In the genomic region with DNA sequence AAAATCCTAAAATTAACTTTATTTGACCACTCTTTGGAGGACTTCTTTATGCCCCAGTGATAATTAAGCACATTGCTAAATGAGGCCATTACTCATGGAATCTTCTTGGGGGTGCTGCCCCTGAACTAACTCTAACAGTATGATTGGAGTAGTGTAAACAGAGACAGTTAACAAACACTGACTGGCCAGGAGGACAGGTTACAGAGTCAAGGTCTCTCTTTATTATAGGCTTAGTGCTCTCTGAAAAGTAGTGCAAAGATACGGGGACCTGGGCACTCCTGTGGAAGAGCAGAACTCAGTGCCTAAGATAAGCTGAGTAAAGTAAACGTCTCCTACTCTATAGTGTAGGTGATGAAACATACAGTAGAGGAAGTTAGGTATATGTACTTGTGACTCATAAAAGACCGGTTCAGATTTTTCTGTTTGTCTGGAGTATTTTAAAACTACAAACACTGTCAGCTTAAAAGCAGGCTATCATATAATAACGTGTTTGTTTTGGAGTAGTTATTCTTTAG, we compare ENCODE assay signal across 23 mouse cellular contexts. TPM values are rescaled to one million over a fixed set of nuclear protein-coding genes. Genes with fewer than 3 reads are reported as not detected.
DNase-seq lines count a peak whose midpoint lies in the region; ATAC-seq and TF ChIP-seq lines count a peak whose summit lies in the region.
"Had no signal": no experiment of that assay in that cellular context is flagged by ENCODE, and none has a peak within 500 bp of the region (broad histone marks: within the 10 kb centered on the region; RNA-seq: fewer than 3 reads in every experiment).

No protein-coding gene starts in this region.

- H3K4me2 ChIP-seq in liver, embryonic 11.5 days = no peak overlapping the region
- no peak overlapping the region for H3K4me2 ChIP-seq in liver, embryonic 14.5 days (ENCODE audit: low read depth)
- no peak overlapping the region for H3K4me2 ChIP-seq in stomach, embryonic 15.5 days
- H3K4me2 ChIP-seq in forebrain, embryonic 15.5 days (replicated peaks) = no peak overlapping the region
- H3K4me2 ChIP-seq: forebrain, embryonic 13.5 days; heart, embryonic 12.5 days; heart, embryonic 15.5 days; hindbrain, embryonic 13.5 days had no signal

- TF ChIP-seq EP300 in liver, embryonic 14.5 days (IDR thresholded peaks at IDR 0.05; ENCODE audit: low read depth) = no peak

- no peaks in the 10 kb centered on the region; the same call in 1 of the 2 replicates for H3K4me1 ChIP-seq in liver, adult 2 months (ENCODE audit: control insufficient read depth, insufficient read depth, low read length)
- no peaks in the 10 kb centered on the region for H3K4me1 ChIP-seq in liver, embryonic 11.5 days (replicated peaks; ENCODE audit: control insufficient read depth, insufficient read depth, low read length)
- H3K4me1 ChIP-seq in liver, embryonic 14.5 days (replicated peaks; ENCODE audit: control insufficient read depth in 2 of 2, insufficient read depth in 2 of 2, low read length in 1 of 2) = no peaks in the 10 kb centered on the region
- H3K4me1 ChIP-seq in stomach, embryonic 15.5 days = no peaks in the 10 kb centered on the region
- no peaks in the 10 kb centered on the region for H3K4me1 ChIP-seq in forebrain, embryonic 15.5 days
- H3K4me1 ChIP-seq: forebrain, embryonic 10.5 days; forebrain, embryonic 13.5 days; heart, embryonic 12.5 days; heart, embryonic 15.5 days; hindbrain, embryonic 10.5 days; hindbrain, embryonic 13.5 days had no signal

- H3K9me3 ChIP-seq in liver, embryonic 11.5 days (ENCODE audit: control insufficient read depth, low read length) = no peaks in the 10 kb centered on the region
- no peaks in the 10 kb centered on the region for H3K9me3 ChIP-seq in liver, embryonic 14.5 days (ENCODE audit: control insufficient read depth, low read length)
- H3K9me3 ChIP-seq in stomach, embryonic 15.5 days = no peaks in the 10 kb centered on the region
- no peaks in the 10 kb centered on the region for H3K9me3 ChIP-seq in forebrain, embryonic 15.5 days
- H3K9me3 ChIP-seq: forebrain, embryonic 10.5 days; forebrain, embryonic 13.5 days; heart, embryonic 12.5 days; heart, embryonic 15.5 days; hindbrain, embryonic 10.5 days; hindbrain, embryonic 13.5 days had no signal

- no peaks in the 10 kb centered on the region; the same call in 1 of the 2 replicates for H3K36me3 ChIP-seq in liver, adult 2 months (ENCODE audit: control insufficient read depth, insufficient read depth, low read length)
- no peaks in the 10 kb centered on the region for H3K36me3 ChIP-seq in liver, embryonic 11.5 days (ENCODE audit: control insufficient read depth, insufficient read depth, low read length)
- no peaks in the 10 kb centered on the region for H3K36me3 ChIP-seq in liver, embryonic 14.5 days (replicated peaks; ENCODE audit: control insufficient read depth, insufficient read depth, low read depth)
- H3K36me3 ChIP-seq in stomach, embryonic 15.5 days = no peaks in the 10 kb centered on the region
- 0 out of 2 replicates have a peak, but pooled peaks cover 2% of the 10 kb centered on the region for H3K36me3 ChIP-seq in forebrain, embryonic 15.5 days
- H3K36me3 ChIP-seq: heart, embryonic 15.5 days had no signal

- no peak for TF ChIP-seq POLR2A in liver, adult 2 months (IDR thresholded peaks at IDR 0.05; ENCODE audit: extremely low read depth, insufficient read depth, low read length)

- no peak overlapping the region for H3K4me3 ChIP-seq in liver, adult 2 months (ENCODE audit: insufficient read depth, low read depth, low read length)
- no peak overlapping the region for H3K4me3 ChIP-seq in liver, embryonic 11.5 days (ENCODE audit: low read depth, low read length)
- H3K4me3 ChIP-seq in liver, embryonic 14.5 days (ENCODE audit: insufficient read depth in 1 of 2, low read depth in 2 of 2, low read length in 2 of 2) = no peak overlapping the region
- H3K4me3 ChIP-seq in stomach, embryonic 15.5 days (replicated peaks) = no peak overlapping the region
- no peak overlapping the region for H3K4me3 ChIP-seq in forebrain, embryonic 15.5 days
- H3K4me3 ChIP-seq: forebrain, embryonic 10.5 days; forebrain, embryonic 13.5 days; heart, embryonic 12.5 days; heart, embryonic 15.5 days; hindbrain, embryonic 10.5 days; hindbrain, embryonic 13.5 days had no signal

- no peak for ATAC-seq in liver, embryonic 11.5 days (replicated peaks; ENCODE audit: low FRiP score)
- ATAC-seq in liver, embryonic 14.5 days (ENCODE audit: insufficient read depth) = peak; percentile 50
- peak; percentile 75 for ATAC-seq in stomach, embryonic 15.5 days (ENCODE audit: insufficient read depth, low FRiP score, low read depth)
- ATAC-seq in forebrain, embryonic 15.5 days (replicated peaks) = no peak
- ATAC-seq: forebrain, embryonic 13.5 days; forebrain, postnatal 0 days; hindbrain, embryonic 16.5 days had no signal

- H3K79me2 ChIP-seq in liver, adult 2 months (ENCODE audit: control insufficient read depth, insufficient read depth, low read length) = no peaks in the 10 kb centered on the region

- H3K27me3 ChIP-seq in liver, adult 2 months (ENCODE audit: control insufficient read depth, insufficient read depth, low read length) = no peaks in the 10 kb centered on the region
- no peaks in the 10 kb centered on the region for H3K27me3 ChIP-seq in liver, embryonic 11.5 days (replicated peaks; ENCODE audit: control insufficient read depth, insufficient read depth, low read length)
- H3K27me3 ChIP-seq in liver, embryonic 14.5 days (ENCODE audit: control insufficient read depth, insufficient read depth, low read length) = no peaks in the 10 kb centered on the region
- no peaks in the 10 kb centered on the region for H3K27me3 ChIP-seq in stomach, embryonic 15.5 days (replicated peaks)
- no peaks in the 10 kb centered on the region for H3K27me3 ChIP-seq in forebrain, embryonic 15.5 days
- H3K27me3 ChIP-seq: forebrain, embryonic 13.5 days; heart, embryonic 12.5 days; heart, embryonic 15.5 days; hindbrain, embryonic 13.5 days had no signal

- WGBS in liver, adult 2 months = 36% methylated on average over 4 of the region's 4 CpGs
- WGBS in liver, embryonic 11.5 days = 71% methylated on average over 4 of the region's 4 CpGs
- 61% methylated on average over 4 of the region's 4 CpGs for WGBS in liver, embryonic 14.5 days (ENCODE audit: insufficient replicate concordance)
- 62% methylated on average over 4 of the region's 4 CpGs for WGBS in stomach, embryonic 15.5 days
- WGBS in forebrain, embryonic 15.5 days = 94% methylated on average over 4 of the region's 4 CpGs

- no peak overlapping the region for H3K27ac ChIP-seq in liver, adult 2 months (replicated peaks; ENCODE audit: insufficient read depth, low read depth, low read length)
- no peak overlapping the region for H3K27ac ChIP-seq in liver, embryonic 11.5 days (ENCODE audit: low read depth, low read length)
- H3K27ac ChIP-seq in liver, embryonic 14.5 days = no peak overlapping the region
- no peak overlapping the region for H3K27ac ChIP-seq in stomach, embryonic 15.5 days
- H3K27ac ChIP-seq in forebrain, embryonic 15.5 days (replicated peaks) = no peak overlapping the region
- H3K27ac ChIP-seq: forebrain, embryonic 10.5 days; forebrain, embryonic 13.5 days; heart, embryonic 15.5 days; hindbrain, embryonic 10.5 days; hindbrain, embryonic 13.5 days had no signal

- peak; percentile 70 for DNase-seq in liver, adult 2 months (ENCODE audit: extremely low read depth, low read depth, low spot score)
- DNase-seq in liver, embryonic 11.5 days (ENCODE audit: low spot score) = no peak
- no peak for DNase-seq in liver, embryonic 14.5 days (ENCODE audit: low read depth in 3 of 3, low spot score in 3 of 3)
- no peak for DNase-seq in thymus, postnatal 4 days
- DNase-seq: adrenal gland, postnatal 10 days; adrenal gland, postnatal 36 days; cerebellum, adult 18-20 months; cerebellum, adult 9-10 months; cerebellum, postnatal 14 days; forebrain, postnatal 0 days; gastrocnemius, postnatal 25 days; heart, adult 18-20 months; heart, postnatal 10 days; heart, postnatal 36 days had no signal

- no peak for TF ChIP-seq CTCF in liver, adult 2 months (IDR thresholded peaks at IDR 0.05; ENCODE audit: low read depth, low read length)
- no peak for TF ChIP-seq CTCF in liver, embryonic 14.5 days (IDR thresholded peaks at IDR 0.05; ENCODE audit: low read depth)

- H3K9ac ChIP-seq in liver, adult 2 months (ENCODE audit: low read depth, low read length) = no peak overlapping the region
- no peak overlapping the region for H3K9ac ChIP-seq in liver, embryonic 11.5 days (ENCODE audit: low read depth, low read length)
- H3K9ac ChIP-seq in liver, embryonic 14.5 days (replicated peaks) = no peak overlapping the region
- no peak overlapping the region for H3K9ac ChIP-seq in stomach, embryonic 15.5 days
- no peak overlapping the region for H3K9ac ChIP-seq in forebrain, embryonic 15.5 days (replicated peaks)
- H3K9ac ChIP-seq: forebrain, embryonic 13.5 days; forebrain, postnatal 0 days; heart, embryonic 12.5 days; heart, embryonic 15.5 days; hindbrain, embryonic 13.5 days had no signal

RNA-seq across cellular contexts. Expression of a gene that starts 28.2 kb away (rescaled TPM):
- 4.2 and 5.2 TPM in 2 replicates for total RNA-seq in liver, adult 2 months (2014; rRNA removed)
- polyA plus RNA-seq in liver, adult 2 months (2012; rRNA removed) = 2.3 and 2.5 TPM in 2 replicates
- 6.5 and 7.1 TPM in 2 replicates for polyA plus RNA-seq in liver, embryonic 11.5 days (2014; fragmentation: Nextera tagmentation; extraction: Ambion mirVana)
- 1.6 TPM in 2 replicates for polyA plus RNA-seq in liver, embryonic 14.5 days (2012; rRNA removed)
- 2.1 and 2.6 TPM in 2 replicates for polyA plus RNA-seq in liver, embryonic 14.5 days (2014; fragmentation: Nextera tagmentation; extraction: Ambion mirVana)
- 8.9 and 9.3 TPM in 2 replicates for polyA plus RNA-seq in stomach, embryonic 15.5 days (2015; fragmentation: Nextera tagmentation; extraction: Ambion mirVana)
- 20.8 and 21.6 TPM in 2 replicates for polyA plus RNA-seq in forebrain, embryonic 15.5 days (2015; fragmentation: Nextera tagmentation; extraction: Ambion mirVana)

Comparison
In these comparisons a context has a peak if more than half of its experiments do, and no peak if none do; other contexts are left out.
1. ATAC-seq: peak in liver, embryonic 14.5 days (single experiment) and stomach, embryonic 15.5 days (single experiment); none in liver, embryonic 11.5 days (single experiment) and forebrain, embryonic 15.5 days (single experiment).